Mouse (Mus musculus): ENCODE data around the gene Zfp697. TPM values are rescaled to one million over a fixed set of nuclear protein-coding genes. Genes with fewer than 3 reads are reported as not detected.
"Not testable (repeated sequence)": the region's sequence is repeated elsewhere in the genome, so short reads cannot be mapped to it uniquely, and the experiment has no call there.

Gene Zfp697
- polyA plus RNA-seq, 1 experiment from 2014 or later = 8.8 TPM

DNA sequence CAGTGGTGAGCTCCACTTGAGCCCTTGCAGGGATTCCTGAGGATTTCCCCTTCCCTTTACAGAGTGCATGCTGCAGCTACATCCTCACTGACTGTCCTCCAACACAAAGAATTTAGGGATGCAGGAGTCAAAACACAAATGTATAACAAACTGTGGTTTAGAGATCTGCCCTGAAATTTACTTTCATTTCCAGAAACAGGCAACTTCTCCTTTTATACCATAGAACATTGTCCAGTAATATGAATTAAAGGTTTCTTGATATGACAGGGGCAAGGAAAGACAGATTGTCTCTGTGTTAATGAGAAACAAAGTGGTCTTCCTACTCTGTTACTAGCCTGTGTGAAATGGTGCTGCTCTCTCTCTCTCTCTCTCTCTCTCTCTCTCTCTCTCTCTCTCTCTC, 115.1 kb downstream of the Zfp697 start:
- DNase-seq (ENCODE audit: low spot score); H3K36me3 ChIP-seq (replicated peaks); H3K9me3 ChIP-seq; H3K27me3 ChIP-seq (replicated peaks; ENCODE audit: low read depth, poor library complexity, severe bottlenecking); H3K4me1 ChIP-seq; H3K27ac ChIP-seq (replicated peaks); H3K4me3 ChIP-seq: not testable (repeated sequence)

DNA sequence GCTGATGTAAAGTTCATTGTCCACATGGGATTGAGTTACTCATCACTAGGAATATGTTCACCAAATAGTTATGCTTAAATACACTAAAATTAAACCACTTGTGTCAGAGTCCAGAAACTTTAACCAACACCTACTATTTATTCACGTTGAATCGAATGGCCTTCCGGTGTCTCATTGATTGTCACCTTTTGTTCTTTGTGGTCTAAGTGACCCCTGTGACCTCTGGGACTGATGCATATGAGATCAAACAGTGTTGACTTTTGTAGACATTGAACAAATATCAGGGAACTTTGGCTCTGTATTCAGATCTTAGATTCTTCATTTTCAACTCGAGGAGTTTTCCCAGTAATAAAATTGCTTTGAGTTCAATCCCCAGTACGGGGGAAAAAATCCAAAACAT, 125.0 kb downstream of the Zfp697 start:
- not testable (repeated sequence) for H3K27ac ChIP-seq (replicated peaks); H3K27me3 ChIP-seq (replicated peaks; ENCODE audit: low read depth, poor library complexity, severe bottlenecking); H3K36me3 ChIP-seq (replicated peaks); H3K4me1 ChIP-seq; H3K4me3 ChIP-seq; DNase-seq (ENCODE audit: low spot score); H3K9me3 ChIP-seq
- no CpG with 5 or more reads among the region's 5 CpGs for WGBS

DNA sequence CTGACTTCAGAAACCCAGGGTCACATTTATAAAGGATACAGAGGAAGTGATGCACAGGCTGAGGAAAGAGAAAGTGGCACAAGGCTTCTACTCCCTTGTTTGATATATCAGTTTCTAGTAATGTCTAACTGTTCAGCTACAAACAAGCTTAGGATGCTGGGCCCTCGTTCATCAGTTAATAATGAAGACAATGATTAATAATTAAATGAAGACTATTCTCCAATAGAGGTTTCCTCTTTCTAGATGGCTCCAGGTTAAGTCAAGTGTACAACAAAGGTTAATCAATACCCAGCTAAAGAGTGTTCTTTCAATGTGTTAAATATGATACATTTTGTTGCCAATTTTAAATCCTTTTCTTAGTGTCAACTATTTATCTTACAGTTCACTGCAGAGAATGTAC, 128.2 kb downstream of the Zfp697 start, which contains the start of gene Hsd3b4:
Gene Hsd3b4, minus strand, starts transcription at position 101 of the 400 bp plus-strand sequence.
- H3K4me3 ChIP-seq; H3K27me3 ChIP-seq (replicated peaks; ENCODE audit: low read depth, poor library complexity, severe bottlenecking); H3K36me3 ChIP-seq (replicated peaks); H3K9me3 ChIP-seq; DNase-seq (ENCODE audit: low spot score); H3K4me1 ChIP-seq; H3K27ac ChIP-seq (replicated peaks): not testable (repeated sequence)
- no CpG with 5 or more reads among the region's 1 CpGs for WGBS

DNA sequence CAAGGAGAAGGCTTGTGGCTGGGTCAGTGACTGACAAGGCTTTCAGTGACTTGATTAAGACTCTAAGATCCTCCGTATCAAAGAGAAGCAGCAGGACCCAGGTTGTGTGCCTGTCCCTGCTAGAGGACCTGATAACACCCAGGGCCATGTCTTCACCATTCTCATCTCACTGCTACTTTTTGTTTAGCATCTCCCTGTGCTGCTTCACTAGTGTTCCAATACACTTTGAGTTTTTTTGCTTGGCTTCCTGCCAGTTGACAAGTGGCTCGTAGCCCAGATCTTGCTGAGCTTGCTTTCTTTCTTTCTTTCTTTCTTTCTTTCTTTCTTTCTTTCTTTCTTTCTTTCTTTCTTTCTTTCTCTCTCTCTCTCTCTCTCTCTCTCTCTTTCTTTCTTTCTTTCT, 140.5 kb downstream of the Zfp697 start:
- not testable (repeated sequence) for H3K9me3 ChIP-seq; H3K27me3 ChIP-seq (replicated peaks; ENCODE audit: low read depth, poor library complexity, severe bottlenecking); H3K27ac ChIP-seq (replicated peaks); DNase-seq (ENCODE audit: low spot score); H3K36me3 ChIP-seq (replicated peaks); H3K4me1 ChIP-seq; H3K4me3 ChIP-seq
- WGBS = 64% methylated on average over 1 of the region's 2 CpGs

DNA sequence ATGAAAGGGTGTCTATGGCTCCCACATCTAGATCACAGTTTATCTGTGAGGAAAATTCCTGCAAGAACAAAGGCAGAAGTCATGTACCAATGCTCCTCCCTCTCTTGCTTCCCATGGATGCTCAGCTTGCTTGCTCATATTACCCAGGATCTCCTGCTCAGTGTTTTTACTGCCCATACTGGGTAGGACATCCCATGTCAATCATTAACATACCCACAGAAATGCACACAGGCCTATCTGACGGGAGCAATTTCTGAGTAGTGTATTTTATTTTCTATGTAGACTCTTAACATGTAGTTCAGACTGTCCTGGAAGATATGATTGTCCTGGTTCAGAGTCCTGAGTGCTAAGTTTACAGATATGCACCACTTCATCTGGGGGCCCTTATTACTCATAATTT, 142.3 kb downstream of the Zfp697 start:
- WGBS = no CpG with 5 or more reads among the region's 1 CpGs
- not testable (repeated sequence) for H3K4me3 ChIP-seq; H3K4me1 ChIP-seq; H3K9me3 ChIP-seq; H3K27me3 ChIP-seq (replicated peaks; ENCODE audit: low read depth, poor library complexity, severe bottlenecking); H3K36me3 ChIP-seq (replicated peaks); H3K27ac ChIP-seq (replicated peaks); DNase-seq (ENCODE audit: low spot score)

DNA sequence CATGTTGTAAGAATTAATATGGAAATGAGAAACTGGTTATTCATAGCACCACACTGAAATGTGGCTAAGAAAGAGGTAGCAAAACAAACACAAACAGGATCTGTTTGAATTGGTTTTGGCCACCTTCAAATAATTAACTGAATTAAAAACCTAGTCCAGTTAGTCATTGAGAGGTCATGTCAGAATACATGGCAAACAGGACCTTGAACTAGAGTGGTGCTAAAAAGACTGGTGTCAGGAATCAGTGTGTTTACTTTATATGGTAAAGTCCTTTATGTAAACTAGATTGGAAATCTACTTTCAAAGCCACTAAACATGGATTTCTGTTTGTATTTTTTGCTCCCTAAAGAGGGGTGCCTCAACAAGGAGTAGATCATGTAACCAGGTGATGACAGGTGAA, 142.7 kb downstream of the Zfp697 start:
- not testable (repeated sequence) for H3K27me3 ChIP-seq (replicated peaks; ENCODE audit: low read depth, poor library complexity, severe bottlenecking); H3K27ac ChIP-seq (replicated peaks); DNase-seq (ENCODE audit: low spot score); H3K9me3 ChIP-seq; H3K4me1 ChIP-seq; H3K36me3 ChIP-seq (replicated peaks); H3K4me3 ChIP-seq

DNA sequence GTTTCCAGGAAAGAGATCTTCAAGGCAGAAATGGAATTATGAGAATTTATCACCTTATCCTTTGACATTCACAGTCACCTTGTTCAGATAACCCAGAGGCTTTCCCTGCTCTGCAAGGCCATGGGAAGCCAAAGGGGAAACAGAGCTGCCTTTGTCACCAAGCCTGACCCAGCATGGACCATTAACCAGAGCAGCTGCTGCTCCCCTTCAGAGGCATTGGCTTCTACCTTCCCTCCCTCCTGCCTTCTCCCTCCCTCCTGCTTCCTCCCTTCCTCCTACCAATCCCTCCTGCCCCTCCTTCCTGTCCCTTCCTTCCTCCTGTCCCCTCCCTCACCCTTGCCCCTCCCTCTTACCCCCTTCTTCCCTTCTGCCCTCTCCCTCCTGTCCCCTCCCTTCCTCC, 165.4 kb downstream of the Zfp697 start:
- H3K27ac ChIP-seq (replicated peaks); H3K9me3 ChIP-seq; H3K36me3 ChIP-seq (replicated peaks); H3K4me1 ChIP-seq; H3K4me3 ChIP-seq; DNase-seq (ENCODE audit: low spot score); H3K27me3 ChIP-seq (replicated peaks; ENCODE audit: low read depth, poor library complexity, severe bottlenecking): not testable (repeated sequence)

DNA sequence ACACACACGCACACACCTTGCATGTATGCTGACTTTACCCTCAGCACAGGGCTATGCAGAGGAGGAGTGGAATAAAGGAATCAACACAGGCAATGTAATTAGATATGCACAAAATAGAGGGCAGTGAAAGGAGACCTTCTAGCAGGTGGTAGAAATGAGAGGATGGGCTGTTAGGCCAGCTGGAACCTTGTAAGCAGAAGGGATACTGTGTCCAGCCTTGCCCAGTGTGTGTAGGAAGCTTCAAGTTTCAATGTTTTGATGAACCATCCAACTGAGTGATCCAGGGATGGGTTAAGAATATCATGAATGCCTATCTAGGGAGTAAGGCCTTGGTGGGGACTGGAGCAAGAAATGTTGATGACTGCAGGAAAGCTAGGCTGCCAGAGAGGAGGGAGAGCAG, 166.2 kb downstream of the Zfp697 start:
- not testable (repeated sequence) for H3K27me3 ChIP-seq (replicated peaks; ENCODE audit: low read depth, poor library complexity, severe bottlenecking); H3K27ac ChIP-seq (replicated peaks); H3K36me3 ChIP-seq (replicated peaks); DNase-seq (ENCODE audit: low spot score); H3K4me1 ChIP-seq; H3K4me3 ChIP-seq; H3K9me3 ChIP-seq
- WGBS = 86% methylated on average over 1 of the region's 1 CpGs

DNA sequence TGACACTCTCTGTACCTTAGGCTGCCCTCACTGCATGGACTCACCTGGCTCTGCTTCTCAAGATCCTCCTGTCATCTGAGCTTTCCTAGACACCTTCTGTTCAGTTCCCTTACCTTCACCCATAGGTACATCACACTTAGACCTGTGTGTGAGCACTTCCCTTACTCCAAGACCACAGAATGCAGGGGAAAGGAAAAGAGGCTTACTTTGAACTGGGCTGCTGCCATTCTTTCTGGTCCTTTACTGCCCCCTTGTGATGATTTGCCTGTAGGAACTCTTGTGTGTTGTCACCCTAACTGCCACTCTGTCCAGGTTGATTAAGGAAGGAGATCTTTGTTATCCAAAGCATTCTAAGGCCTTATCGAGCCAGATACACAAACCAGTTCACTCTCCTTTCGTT, 168.0 kb downstream of the Zfp697 start:
- H3K4me1 ChIP-seq; H3K36me3 ChIP-seq (replicated peaks); H3K4me3 ChIP-seq; H3K9me3 ChIP-seq; H3K27me3 ChIP-seq (replicated peaks; ENCODE audit: low read depth, poor library complexity, severe bottlenecking); DNase-seq (ENCODE audit: low spot score); H3K27ac ChIP-seq (replicated peaks): not testable (repeated sequence)
- WGBS = no CpG with 5 or more reads among the region's 2 CpGs

DNA sequence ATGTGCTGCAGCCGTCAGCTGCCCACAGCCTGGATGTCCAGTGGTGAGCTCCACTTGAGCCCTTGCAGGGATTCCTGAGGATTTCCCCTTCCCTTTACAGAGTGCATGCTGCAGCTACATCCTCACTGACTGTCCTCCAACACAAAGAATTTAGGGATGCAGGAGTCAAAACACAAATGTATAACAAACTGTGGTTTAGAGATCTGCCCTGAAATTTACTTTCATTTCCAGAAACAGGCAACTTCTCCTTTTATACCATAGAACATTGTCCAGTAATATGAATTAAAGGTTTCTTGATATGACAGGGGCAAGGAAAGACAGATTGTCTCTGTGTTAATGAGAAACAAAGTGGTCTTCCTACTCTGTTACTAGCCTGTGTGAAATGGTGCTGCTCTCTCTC, 168.6 kb downstream of the Zfp697 start:
- H3K9me3 ChIP-seq; H3K4me3 ChIP-seq; H3K27ac ChIP-seq (replicated peaks); H3K27me3 ChIP-seq (replicated peaks; ENCODE audit: low read depth, poor library complexity, severe bottlenecking); H3K36me3 ChIP-seq (replicated peaks); H3K4me1 ChIP-seq; DNase-seq (ENCODE audit: low spot score): not testable (repeated sequence)
- WGBS = no CpG with 5 or more reads among the region's 1 CpGs

DNA sequence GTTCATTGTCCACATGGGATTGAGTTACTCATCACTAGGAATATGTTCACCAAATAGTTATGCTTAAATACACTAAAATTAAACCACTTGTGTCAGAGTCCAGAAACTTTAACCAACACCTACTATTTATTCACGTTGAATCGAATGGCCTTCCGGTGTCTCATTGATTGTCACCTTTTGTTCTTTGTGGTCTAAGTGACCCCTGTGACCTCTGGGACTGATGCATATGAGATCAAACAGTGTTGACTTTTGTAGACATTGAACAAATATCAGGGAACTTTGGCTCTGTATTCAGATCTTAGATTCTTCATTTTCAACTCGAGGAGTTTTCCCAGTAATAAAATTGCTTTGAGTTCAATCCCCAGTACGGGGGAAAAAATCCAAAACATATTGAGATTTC, 178.4 kb downstream of the Zfp697 start:
- not testable (repeated sequence) for H3K36me3 ChIP-seq (replicated peaks); H3K27ac ChIP-seq (replicated peaks); H3K4me1 ChIP-seq; DNase-seq (ENCODE audit: low spot score); H3K9me3 ChIP-seq; H3K27me3 ChIP-seq (replicated peaks; ENCODE audit: low read depth, poor library complexity, severe bottlenecking); H3K4me3 ChIP-seq
- WGBS = no CpG with 5 or more reads among the region's 5 CpGs

DNA sequence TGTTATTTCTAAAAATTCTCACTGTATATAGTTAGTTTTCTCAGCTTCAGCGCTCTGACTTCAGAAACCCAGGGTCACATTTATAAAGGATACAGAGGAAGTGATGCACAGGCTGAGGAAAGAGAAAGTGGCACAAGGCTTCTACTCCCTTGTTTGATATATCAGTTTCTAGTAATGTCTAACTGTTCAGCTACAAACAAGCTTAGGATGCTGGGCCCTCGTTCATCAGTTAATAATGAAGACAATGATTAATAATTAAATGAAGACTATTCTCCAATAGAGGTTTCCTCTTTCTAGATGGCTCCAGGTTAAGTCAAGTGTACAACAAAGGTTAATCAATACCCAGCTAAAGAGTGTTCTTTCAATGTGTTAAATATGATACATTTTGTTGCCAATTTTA, 181.6 kb downstream of the Zfp697 start:
- H3K27me3 ChIP-seq (replicated peaks; ENCODE audit: low read depth, poor library complexity, severe bottlenecking); H3K9me3 ChIP-seq; H3K4me1 ChIP-seq; H3K4me3 ChIP-seq; DNase-seq (ENCODE audit: low spot score); H3K27ac ChIP-seq (replicated peaks); H3K36me3 ChIP-seq (replicated peaks): not testable (repeated sequence)
- no CpG with 5 or more reads among the region's 2 CpGs for WGBS

DNA sequence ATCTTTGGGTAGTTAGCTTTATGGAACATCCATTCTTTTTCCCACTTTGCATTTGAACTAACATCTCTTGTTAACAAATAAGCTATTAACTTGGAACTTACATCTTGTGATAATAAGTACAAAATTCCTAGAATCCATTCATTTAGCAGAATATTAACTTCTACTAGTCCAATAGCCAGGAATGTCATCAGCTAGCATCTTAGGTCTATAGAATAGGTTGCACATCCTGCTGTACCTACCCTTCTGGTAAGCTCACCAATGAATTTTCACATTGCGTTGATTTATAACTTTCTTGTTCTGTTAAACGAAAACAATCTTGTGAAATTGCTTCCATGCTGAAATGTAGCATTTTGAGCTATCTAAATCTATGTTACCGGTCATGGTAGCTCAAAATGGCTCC, 182.6 kb downstream of the Zfp697 start:
- WGBS = no CpG with 5 or more reads among the region's 3 CpGs
- not testable (repeated sequence) for H3K4me1 ChIP-seq; H3K36me3 ChIP-seq (replicated peaks); H3K27ac ChIP-seq (replicated peaks); H3K27me3 ChIP-seq (replicated peaks; ENCODE audit: low read depth, poor library complexity, severe bottlenecking); H3K9me3 ChIP-seq; DNase-seq (ENCODE audit: low spot score); H3K4me3 ChIP-seq

DNA sequence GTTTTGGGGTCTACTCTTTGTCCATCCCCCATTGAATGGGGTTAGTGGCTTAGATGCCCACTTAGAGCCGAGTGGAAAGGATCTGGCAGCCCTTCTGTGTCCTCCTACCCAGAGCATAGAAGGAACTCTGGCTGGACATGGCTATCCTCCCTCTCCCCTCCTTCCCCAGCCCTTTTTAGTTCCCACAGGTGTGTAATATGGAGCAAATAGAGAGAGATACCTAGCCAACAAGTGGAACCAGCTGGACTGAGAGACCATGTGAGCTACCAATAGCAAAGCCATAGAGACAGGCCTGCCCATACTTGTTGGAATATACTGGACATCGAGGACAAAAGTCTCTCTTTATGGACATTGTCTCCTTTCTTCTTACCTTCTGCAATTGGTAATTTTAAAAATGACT, 185.5 kb downstream of the Zfp697 start:
- WGBS = 88% methylated on average over 2 of the region's 2 CpGs
- H3K27me3 ChIP-seq (replicated peaks; ENCODE audit: low read depth, poor library complexity, severe bottlenecking); H3K9me3 ChIP-seq; DNase-seq (ENCODE audit: low spot score); H3K4me1 ChIP-seq; H3K36me3 ChIP-seq (replicated peaks); H3K27ac ChIP-seq (replicated peaks); H3K4me3 ChIP-seq: not testable (repeated sequence)

Data from embryonic facial prominence, embryonic 10.5 days (tissue).